Mouse (Mus musculus) cerebellum, adult 2 months (tissue): ENCODE results near the gene Rpl14. TPM values are rescaled to one million over a fixed set of nuclear protein-coding genes. Genes with fewer than 3 reads are reported as not detected.

Experiments
- DNase-seq, 2 experiments: peaks; one replicate each; pipeline ENCODE4 v3.0.0; 2021
- H3K27ac ChIP-seq: fragments of 200-500 bp; 2 replicates; pipeline ENCODE4 v1.5.1; 2012; ENCODE audit warnings: low read length, control low read depth, inconsistent platforms; ENCODE audit not compliant: insufficient read depth
- H3K27me3 ChIP-seq: fragments of 200-500 bp; 2 replicates; pipeline ENCODE4 v1.6.1; 2012; ENCODE audit warnings: inconsistent platforms, mild to moderate bottlenecking, low read length, moderate library complexity; ENCODE audit not compliant: control insufficient read depth, insufficient read depth
- H3K4me1 ChIP-seq: fragments of 200-500 bp; 2 replicates; pipeline ENCODE4 v1.6.1; 2011; ENCODE audit warnings: low read length; ENCODE audit not compliant: control insufficient read depth, insufficient read depth
- H3K4me3 ChIP-seq: fragments of 200-500 bp; replicated peaks from 2 replicates; pipeline ENCODE3; 2011; ENCODE audit warnings: mild to moderate bottlenecking, low read depth, low read length, control low read depth; ENCODE audit not compliant: insufficient read depth
- CTCF ChIP-seq: fragments of 200-500 bp; IDR thresholded peaks from 2 replicates; pipeline ENCODE4 v1.5.1; 2011; ENCODE audit warnings: low read depth, mild to moderate bottlenecking, control low read depth, low read length, moderate library complexity, borderline replicate concordance; ENCODE audit not compliant: insufficient read depth
- POLR2A ChIP-seq: fragments of 200-500 bp; IDR thresholded peaks from 2 replicates; pipeline ENCODE4 v1.6.1; 2011; ENCODE audit warnings: low read length, control low read depth, borderline replicate concordance; ENCODE audit not compliant: insufficient read depth
- WGBS: fragments of 180-500 bp; shearing (Covaris S2); methylation state at CpG from one replicate; pipeline ENCODE4 v1.1.7; 2018; 5-methylcytosine and 5-hydroxymethylcytosine counted together
- polyA plus RNA-seq: library from polyadenylated mRNA; depleted of rRNA; stranded (reverse); fragments of >200 nt; gene quantifications from 2 replicates; pipeline ENCODE4 v1.2.3, GENCODE M21; 2012

The Rpl14 gene
- polyA plus RNA-seq, 1 experiment: 353 TPM

GRCm38 (mm10) chr9:120576662-120577013 is 5.4 kb downstream of the Rpl14 start:
- no peak for TF ChIP-seq POLR2A
- no peak for TF ChIP-seq CTCF
- Histone ChIP-seq H3K27me3 (no peaks in the 10 kb centered on the region), H3K4me3 (peak overlapping the region; percentile 78), H3K27ac (no peak overlapping the region), H3K4me1 (peaks cover 2% of the 10 kb centered on the region; the same call in 1 of the 2 replicates)
- no peak for DNase-seq
- 1% methylated on average over 4 of the region's 4 CpGs for WGBS

- TF ChIP-seq POLR2A (peak; percentile 84), CTCF (no peak)
- under 1% methylated on average over 43 of the region's 43 CpGs for WGBS
- Histone ChIP-seq H3K27ac (peak overlapping the region; percentile 35; the same call in 1 of the 2 replicates), H3K4me1 (peaks cover 2% of the 10 kb centered on the region; the same call in 1 of the 2 replicates), H3K27me3 (no peaks in the 10 kb centered on the region), H3K4me3 (peak overlapping the region; percentile 78)
- DNase-seq: peak; percentile 85 to 90
Observed at GRCm38 (mm10) chr9:120577133-120577651, 5.9 kb downstream of the Rpl14 start.

GRCm38 (mm10) chr9:120577706-120578405 is 6.6 kb downstream of the Rpl14 start:
- no peaks in the 10 kb centered on the region for H3K27me3 ChIP-seq
- H3K4me3 ChIP-seq: peak overlapping the region; percentile 78

GRCm38 (mm10) chr9:120578701-120579100 is 7.5 kb downstream of the Rpl14 start:
- no peak for DNase-seq
- 61% methylated on average over 6 of the region's 6 CpGs for WGBS
- no peak overlapping the region for H3K27ac ChIP-seq

More at GRCm38 (mm10) chr9:120577706-120578405, 6.6 kb downstream of the Rpl14 start:
- 48% methylated on average over 12 of the region's 12 CpGs for WGBS
- DNase-seq: no peak
- TF ChIP-seq CTCF (no peak), POLR2A (no peak)
- peaks cover 2% of the 10 kb centered on the region; the same call in 1 of the 2 replicates for H3K4me1 ChIP-seq
- H3K27ac ChIP-seq: peak overlapping the region; percentile 35; the same call in 1 of the 2 replicates

GRCm38 (mm10) chr9:120579808-120580207 is 8.6 kb downstream of the Rpl14 start:
- TF ChIP-seq CTCF (no peak), POLR2A (no peak)
- H3K4me3 ChIP-seq: no peak overlapping the region
- H3K27me3 ChIP-seq: no peaks in the 10 kb centered on the region
- DNase-seq: no peak
- WGBS: 60% methylated on average over 7 of the region's 7 CpGs
- no peak overlapping the region for H3K27ac ChIP-seq
- peaks cover 6% of the 10 kb centered on the region; the same call in 1 of the 2 replicates for H3K4me1 ChIP-seq

More at GRCm38 (mm10) chr9:120578701-120579100, 7.5 kb downstream of the Rpl14 start:
- Histone ChIP-seq H3K4me3 (no peak overlapping the region), H3K4me1 (peaks cover 6% of the 10 kb centered on the region; the same call in 1 of the 2 replicates), H3K27me3 (no peaks in the 10 kb centered on the region)
- TF ChIP-seq POLR2A: no peak
- TF ChIP-seq CTCF: no peak

- no peak for DNase-seq
- no peak for TF ChIP-seq CTCF
- TF ChIP-seq POLR2A: no peak
- H3K27me3 ChIP-seq: no peaks in the 10 kb centered on the region
- H3K4me1 ChIP-seq: peaks cover 6% of the 10 kb centered on the region; the same call in 1 of the 2 replicates
- no peak overlapping the region for H3K4me3 ChIP-seq
- 34% methylated on average over 21 of the region's 21 CpGs for WGBS
- no peak overlapping the region for H3K27ac ChIP-seq
Observed at GRCm38 (mm10) chr9:120581941-120582618, 10.8 kb downstream of the Rpl14 start.

GRCm38 (mm10) chr9:120582619-120583308 is 11.5 kb downstream of the Rpl14 start:
- Histone ChIP-seq H3K4me1 (peaks cover 6% of the 10 kb centered on the region; the same call in 1 of the 2 replicates), H3K4me3 (peak overlapping the region; percentile 16)

More at GRCm38 (mm10) chr9:120582619-120583308, 11.5 kb downstream of the Rpl14 start:
- WGBS: 5% methylated on average over 28 of the region's 28 CpGs
- peak; percentile 81 to 85 for DNase-seq
- Histone ChIP-seq H3K27ac (no peak overlapping the region), H3K27me3 (no peaks in the 10 kb centered on the region)
- no peak for TF ChIP-seq POLR2A
- TF ChIP-seq CTCF: peak; percentile 83
